Mouse (Mus musculus): ENCODE measurements around the gene Togaram2.

DNA sequence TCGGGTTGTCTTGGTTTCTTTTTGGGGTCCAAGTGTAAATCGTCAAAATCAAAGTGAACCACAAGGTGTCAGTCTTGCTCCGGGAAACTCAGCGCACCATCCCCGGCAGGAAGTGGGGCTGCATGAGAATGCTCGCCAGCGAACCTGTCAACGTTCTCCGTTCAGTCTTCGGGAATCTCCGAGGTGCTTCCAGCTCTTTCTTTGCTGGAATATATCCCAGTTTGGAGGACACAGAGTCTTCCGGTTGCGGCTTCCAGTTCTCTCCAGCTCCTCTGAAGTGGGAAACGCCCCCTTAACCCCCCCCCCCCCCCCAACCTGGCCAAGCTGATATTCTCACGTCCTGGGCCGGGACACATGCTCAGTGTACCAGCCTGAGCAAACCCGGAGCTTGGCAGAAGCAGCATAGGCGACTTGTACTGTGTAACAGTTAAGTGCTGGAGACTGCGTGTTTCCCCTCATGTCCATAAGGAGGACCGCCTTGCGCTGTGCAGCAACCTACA is 10.3 kb upstream of the Togaram2 start:
- no peak for TF ChIP-seq FLI1 (IDR thresholded peaks at IDR 0.05; ENCODE audit: low read length)
- no peak for TF ChIP-seq GATA1 (IDR thresholded peaks at IDR 0.05; ENCODE audit: borderline replicate concordance, low read length)

Measured in megakaryocyte, embryonic 14.5 days (primary cell).